Mouse (Mus musculus) embryonic facial prominence, embryonic 15.5 days (tissue): ENCODE results near the gene Zfp385c. TPM values are rescaled to one million over a fixed set of nuclear protein-coding genes. Genes with fewer than 3 reads are reported as not detected.
A peak's percentile ranks its signal among the peaks of the same experiment; 100 is the strongest.

ENCODE experiments used
- ATAC-seq: fragments of 200-750 bp; cut with Nextera tagmentation; 2 replicates; pipeline ENCODE4 v1.8.0; 2017; ENCODE audit warnings: low read depth, moderate TSS enrichment; ENCODE audit not compliant: insufficient number of reproducible peaks, low FRiP score, low TSS enrichment
- H3K27ac ChIP-seq: fragments of 300-500 bp; sonication (generic); replicated peaks from 2 replicates; pipeline ENCODE4 v1.5.1; 2015; ENCODE audit warnings: mild to moderate bottlenecking, inconsistent platforms
- H3K27me3 ChIP-seq: fragments of 300-500 bp; sonication (generic); 2 replicates; pipeline ENCODE4 v1.6.1; 2015; ENCODE audit warnings: inconsistent platforms
- H3K36me3 ChIP-seq: fragments of 300-500 bp; sonication (generic); 2 replicates; pipeline ENCODE4 v1.6.1; 2015; ENCODE audit warnings: mild to moderate bottlenecking, inconsistent platforms
- H3K4me1 ChIP-seq: fragments of 300-500 bp; sonication (generic); 2 replicates; pipeline ENCODE4 v1.6.1; 2015; ENCODE audit warnings: inconsistent platforms
- H3K4me2 ChIP-seq: fragments of 300-500 bp; sonication (generic); replicated peaks from 2 replicates; pipeline ENCODE4 v1.6.1; 2015; ENCODE audit warnings: mild to moderate bottlenecking, inconsistent platforms
- H3K4me3 ChIP-seq: fragments of 300-500 bp; sonication (generic); replicated peaks from 2 replicates; pipeline ENCODE4 v1.5.1; 2015; ENCODE audit warnings: mild to moderate bottlenecking, inconsistent platforms
- H3K9ac ChIP-seq: fragments of 300-500 bp; sonication (generic); 2 replicates; pipeline ENCODE4 v1.6.1; 2015; ENCODE audit warnings: inconsistent platforms
- H3K9me3 ChIP-seq: fragments of 300-500 bp; sonication (generic); replicated peaks from 2 replicates; pipeline ENCODE4 v1.6.1; 2016; ENCODE audit warnings: inconsistent platforms
- whole genome bisulfite sequencing: fragments of 180-500 bp; shearing (Covaris S2); methylation state at CpG from one replicate; pipeline ENCODE4 v1.1.7; 2015; 5-methylcytosine and 5-hydroxymethylcytosine counted together
- polyA plus RNA-seq: library from polyadenylated mRNA; unstranded; fragments of >200 nt; fragmentation: Nextera tagmentation; extraction: Ambion mirVana; gene quantifications from 2 replicates; pipeline ENCODE4 v1.2.1, GENCODE M21; 2015

The Zfp385c gene
- polyA plus RNA-seq = 2.0 and 3.1 TPM in 2 replicates

DNA sequence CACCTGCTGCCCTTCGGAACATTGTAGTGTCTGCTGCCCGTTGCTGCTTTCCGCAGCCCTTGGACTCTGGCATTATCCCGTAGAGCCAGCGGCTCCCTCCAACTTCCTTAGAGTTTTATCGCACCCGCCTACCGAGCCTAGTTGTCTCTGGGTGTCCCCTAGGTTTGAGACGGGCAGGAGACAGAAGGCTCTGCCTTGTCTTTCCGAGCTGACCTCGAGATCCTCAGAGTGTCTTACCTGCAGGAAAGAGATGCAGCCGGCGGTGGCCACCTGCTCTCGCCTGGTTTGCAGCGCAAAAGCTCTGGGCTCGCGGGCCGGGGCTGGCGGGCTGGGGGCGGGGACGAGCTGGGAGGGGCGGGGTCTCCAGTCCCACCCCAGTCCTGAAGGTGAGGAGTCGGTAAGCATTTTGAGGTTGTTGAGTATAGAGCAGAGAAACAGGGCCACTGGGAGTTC lies at the start of gene Zfp385c:
Gene Zfp385c (minus strand): TSS at position 292 of the 453 bp plus-strand sequence.
- WGBS = 2% methylated on average over 23 of the region's 23 CpGs

DNA sequence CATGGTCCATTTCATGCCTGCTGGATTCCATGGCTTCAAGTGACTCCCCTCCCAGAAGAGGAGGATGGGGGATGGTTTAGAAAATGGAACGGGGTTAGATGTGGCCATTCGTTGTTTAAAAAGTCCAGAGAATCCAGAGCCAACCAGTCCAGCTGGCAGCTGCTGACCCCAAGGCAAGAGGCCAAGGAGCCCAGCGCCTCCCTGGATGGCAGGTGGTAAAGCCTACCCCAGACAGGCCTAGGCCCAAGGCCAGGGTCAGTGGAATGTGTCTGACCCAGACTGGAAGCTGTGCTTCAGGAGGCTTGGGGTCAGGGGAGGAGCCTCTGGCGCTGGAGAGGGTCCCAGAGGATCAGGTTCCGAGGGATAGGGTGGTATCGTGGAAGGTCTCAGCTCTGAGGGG lies 49.1 kb upstream of the Zfp385c start:
- Histone ChIP-seq H3K27me3 (no peaks in the 10 kb centered on the region), H3K4me3 (no peak overlapping the region), H3K9me3 (no peaks in the 10 kb centered on the region), H3K4me1 (peaks cover 10% of the 10 kb centered on the region), H3K36me3 (no peaks in the 10 kb centered on the region), H3K27ac (no peak overlapping the region), H3K4me2 (no peak overlapping the region), H3K9ac (no peak overlapping the region)
- 57% methylated on average over 6 of the region's 6 CpGs for WGBS
- no peak for ATAC-seq

More for the DNA sequence above, at the start of gene Zfp385c:
- no peak for ATAC-seq
- H3K4me3 ChIP-seq = peak within 1 kb of the TSS; percentile 37
- H3K36me3 ChIP-seq = no peaks in the 10 kb centered on the region
- 0 out of 2 replicates have a peak within 1 kb of the TSS, but pooled peaks have one; percentile 12 for H3K9ac ChIP-seq
- peaks cover 15% of the 10 kb centered on the region for H3K4me1 ChIP-seq
- H3K4me2 ChIP-seq = peak within 1 kb of the TSS; percentile 59
- H3K27ac ChIP-seq = no peak within 1 kb of the TSS
- peaks cover 11% of the 10 kb centered on the region for H3K27me3 ChIP-seq
- H3K9me3 ChIP-seq = no peaks in the 10 kb centered on the region

DNA sequence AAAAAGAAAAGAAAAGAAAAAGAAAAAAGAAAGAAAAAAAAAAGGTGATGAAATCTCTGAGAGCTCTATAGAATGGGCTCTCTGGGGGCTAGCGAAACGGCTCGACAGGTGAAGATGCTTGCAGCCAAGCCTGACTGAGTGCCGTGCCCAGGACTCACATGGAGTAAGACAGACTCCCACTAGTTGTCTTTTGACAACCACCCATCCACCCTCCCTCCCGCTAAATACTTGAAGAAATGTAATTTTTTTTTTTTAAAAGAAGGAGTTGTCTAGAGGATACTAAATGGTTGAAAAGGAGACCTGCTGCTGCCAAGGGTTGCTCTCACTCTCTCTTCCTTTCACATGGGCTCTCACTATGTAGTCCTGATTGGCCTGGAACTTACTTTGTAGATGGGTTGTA lies 46.5 kb upstream of the Zfp385c start:
- H3K4me1 ChIP-seq = peaks cover 21% of the 10 kb centered on the region
- H3K27me3 ChIP-seq = no peaks in the 10 kb centered on the region
- H3K36me3 ChIP-seq = no peaks in the 10 kb centered on the region
- 0 out of 2 replicates have a peak overlapping the region, but pooled peaks have one; percentile 75 for H3K27ac ChIP-seq
- no peak for ATAC-seq
- H3K4me2 ChIP-seq = peak overlapping the region; percentile 75
- WGBS = 16% methylated on average over 5 of the region's 5 CpGs
- H3K9me3 ChIP-seq = no peaks in the 10 kb centered on the region
- no peak overlapping the region for H3K9ac ChIP-seq
- H3K4me3 ChIP-seq = peak overlapping the region; percentile 99

DNA sequence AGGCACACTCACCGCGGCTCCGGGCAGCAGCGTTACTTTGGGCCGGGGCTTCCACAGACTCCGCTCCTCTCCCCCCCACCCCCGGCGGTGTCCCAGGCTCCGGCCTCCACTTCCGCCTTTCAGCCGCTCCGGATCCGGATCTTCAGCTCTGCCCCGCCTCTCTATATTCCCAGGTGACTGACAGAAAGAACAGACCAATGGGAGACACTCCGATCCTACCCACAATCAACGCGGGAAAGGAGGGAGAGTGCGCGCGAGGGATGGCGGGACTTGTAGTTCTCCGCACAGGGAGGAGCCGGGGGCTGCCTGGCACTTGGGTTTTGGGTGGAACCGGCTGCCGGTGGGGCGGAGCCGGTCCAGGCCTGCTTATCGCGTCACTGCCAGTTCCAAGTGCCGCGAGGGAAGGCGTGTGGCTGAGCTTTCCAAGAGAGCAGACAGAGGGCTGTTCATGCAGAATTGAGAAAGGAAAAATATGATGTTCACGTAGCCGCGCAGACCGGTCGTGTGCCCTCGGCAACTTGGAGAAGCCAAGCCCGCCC lies 45.9 kb upstream of the Zfp385c start, which contains the start of gene Rab5c:
Gene Rab5c (minus strand): TSS at position 150 of the 539 bp plus-strand sequence.
- peak within 1 kb of the TSS; percentile 99 for H3K4me3 ChIP-seq
- H3K27ac ChIP-seq = peak within 1 kb of the TSS; percentile 75
- ATAC-seq = peak; percentile 99
- H3K9ac ChIP-seq = peak within 1 kb of the TSS; percentile 91
- H3K27me3 ChIP-seq = no peaks in the 10 kb centered on the region
- no peaks in the 10 kb centered on the region for H3K36me3 ChIP-seq
- H3K4me2 ChIP-seq = peak within 1 kb of the TSS; percentile 75
- WGBS = under 1% methylated on average over 39 of the region's 39 CpGs
- H3K9me3 ChIP-seq = no peaks in the 10 kb centered on the region
- H3K4me1 ChIP-seq = peaks cover 21% of the 10 kb centered on the region

DNA sequence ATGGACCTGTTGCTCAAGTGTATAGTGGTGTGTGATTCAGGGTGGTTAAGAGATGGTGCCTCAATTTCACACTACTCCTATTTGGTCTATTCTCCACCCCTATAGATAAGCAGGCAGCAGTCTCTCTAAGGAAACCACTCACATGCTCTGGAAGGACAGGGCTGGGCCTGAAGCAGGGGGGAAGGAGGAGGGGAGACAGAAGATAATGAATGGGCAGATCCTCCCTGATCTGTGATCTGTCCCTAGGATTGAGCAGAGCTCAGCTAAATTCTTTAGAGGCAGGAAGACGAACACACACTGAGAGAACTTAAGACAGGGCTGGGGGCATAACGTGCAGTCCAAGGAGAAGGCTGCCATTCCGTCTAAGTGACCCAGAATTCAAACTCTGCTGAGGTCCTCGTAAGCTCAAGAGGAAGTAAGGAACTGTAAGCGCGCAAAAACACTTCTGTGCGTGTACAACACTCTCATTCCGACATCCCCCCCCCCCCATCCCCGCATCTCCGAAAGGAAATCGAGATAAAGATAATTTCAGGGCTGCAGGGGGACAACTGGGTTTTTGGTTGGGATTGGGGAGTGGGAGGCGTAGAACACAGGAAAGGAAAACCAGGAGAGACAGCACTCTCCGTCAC lies 45.0 kb upstream of the Zfp385c start:
- Histone ChIP-seq H3K27me3 (no peaks in the 10 kb centered on the region), H3K4me2 (peak overlapping the region; percentile 75), H3K4me3 (peak overlapping the region; percentile 99), H3K27ac (0 out of 2 replicates have a peak overlapping the region, but pooled peaks have one; percentile 60), H3K36me3 (peaks cover 5% of the 10 kb centered on the region; the same call in 1 of the 2 replicates), H3K4me1 (peaks cover 25% of the 10 kb centered on the region), H3K9me3 (no peaks in the 10 kb centered on the region), H3K9ac (peak overlapping the region; percentile 91)
- ATAC-seq = no peak
- WGBS = under 1% methylated on average over 13 of the region's 13 CpGs

DNA sequence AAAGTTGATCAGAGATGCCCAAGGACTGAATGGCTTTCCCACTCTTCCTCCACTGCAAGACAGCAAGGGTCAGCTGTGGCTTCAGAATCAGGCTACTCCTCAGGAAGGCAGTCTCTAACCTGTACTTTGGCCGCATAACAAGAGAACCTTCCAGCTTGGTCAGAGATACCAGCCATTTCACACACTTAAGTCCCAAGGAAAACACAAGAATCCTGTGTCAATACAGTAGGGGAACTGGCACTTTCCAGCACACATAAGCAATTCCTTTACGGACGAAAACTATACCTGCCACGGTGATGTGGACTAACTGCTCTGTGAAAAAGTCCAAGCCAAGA lies 44.5 kb upstream of the Zfp385c start:
- no peak overlapping the region; the same call in 1 of the 2 replicates for H3K9ac ChIP-seq
- no peak overlapping the region for H3K27ac ChIP-seq
- H3K4me2 ChIP-seq = peak overlapping the region; percentile 75
- 77% methylated on average over 4 of the region's 4 CpGs for WGBS
- H3K4me1 ChIP-seq = peaks cover 28% of the 10 kb centered on the region
- H3K36me3 ChIP-seq = peaks cover 5% of the 10 kb centered on the region; the same call in 1 of the 2 replicates
- no peak for ATAC-seq
- H3K9me3 ChIP-seq = no peaks in the 10 kb centered on the region
- H3K27me3 ChIP-seq = no peaks in the 10 kb centered on the region
- H3K4me3 ChIP-seq = peak overlapping the region; percentile 99

DNA sequence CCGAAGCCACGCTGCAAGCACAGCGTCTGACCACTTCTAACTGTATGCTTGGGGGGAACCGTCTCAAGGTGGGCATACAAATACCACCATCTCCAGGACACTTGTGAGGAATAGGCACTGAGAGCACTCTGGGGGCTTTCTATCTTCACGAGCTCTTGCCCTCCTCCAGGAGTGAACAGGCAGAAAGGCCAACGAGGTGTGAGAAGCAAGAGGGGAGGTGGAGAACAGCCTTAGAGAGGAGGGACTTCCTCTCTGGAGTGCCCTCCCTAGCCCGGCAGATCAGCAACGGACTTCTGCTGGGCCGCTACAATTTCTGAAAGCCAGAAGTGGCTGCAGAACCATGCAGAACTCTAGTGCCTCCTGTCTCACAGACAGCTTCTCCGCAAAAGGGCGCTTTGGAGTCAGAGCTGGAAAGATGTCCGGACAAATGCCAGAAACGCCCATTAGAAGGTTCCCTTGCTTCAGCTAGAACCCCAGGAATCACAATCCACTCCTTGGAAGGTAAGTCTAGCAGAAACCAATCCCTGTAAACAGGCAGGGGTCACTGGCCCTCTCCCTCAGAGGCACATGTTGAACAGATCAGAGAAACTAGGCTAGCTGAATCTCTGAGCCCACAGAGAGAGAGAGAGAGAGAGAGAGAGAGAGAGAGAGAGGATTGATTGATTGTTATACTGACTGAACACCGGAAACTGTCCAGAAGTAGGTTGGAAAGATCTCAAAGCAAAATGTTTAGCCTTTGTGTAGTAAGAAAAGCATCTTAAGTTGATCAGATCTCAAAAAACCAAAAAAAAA lies 43.9 kb upstream of the Zfp385c start:
- peak overlapping the region; percentile 75; the same call in 1 of the 2 replicates for H3K4me2 ChIP-seq
- H3K36me3 ChIP-seq = peaks cover 5% of the 10 kb centered on the region; the same call in 1 of the 2 replicates
- no peaks in the 10 kb centered on the region for H3K27me3 ChIP-seq
- H3K4me3 ChIP-seq = peak overlapping the region; percentile 99
- no peak overlapping the region for H3K27ac ChIP-seq
- no peak overlapping the region for H3K9ac ChIP-seq
- H3K4me1 ChIP-seq = peaks cover 28% of the 10 kb centered on the region
- no peaks in the 10 kb centered on the region for H3K9me3 ChIP-seq
- no peak for ATAC-seq
- WGBS = 79% methylated on average over 14 of the region's 14 CpGs

DNA sequence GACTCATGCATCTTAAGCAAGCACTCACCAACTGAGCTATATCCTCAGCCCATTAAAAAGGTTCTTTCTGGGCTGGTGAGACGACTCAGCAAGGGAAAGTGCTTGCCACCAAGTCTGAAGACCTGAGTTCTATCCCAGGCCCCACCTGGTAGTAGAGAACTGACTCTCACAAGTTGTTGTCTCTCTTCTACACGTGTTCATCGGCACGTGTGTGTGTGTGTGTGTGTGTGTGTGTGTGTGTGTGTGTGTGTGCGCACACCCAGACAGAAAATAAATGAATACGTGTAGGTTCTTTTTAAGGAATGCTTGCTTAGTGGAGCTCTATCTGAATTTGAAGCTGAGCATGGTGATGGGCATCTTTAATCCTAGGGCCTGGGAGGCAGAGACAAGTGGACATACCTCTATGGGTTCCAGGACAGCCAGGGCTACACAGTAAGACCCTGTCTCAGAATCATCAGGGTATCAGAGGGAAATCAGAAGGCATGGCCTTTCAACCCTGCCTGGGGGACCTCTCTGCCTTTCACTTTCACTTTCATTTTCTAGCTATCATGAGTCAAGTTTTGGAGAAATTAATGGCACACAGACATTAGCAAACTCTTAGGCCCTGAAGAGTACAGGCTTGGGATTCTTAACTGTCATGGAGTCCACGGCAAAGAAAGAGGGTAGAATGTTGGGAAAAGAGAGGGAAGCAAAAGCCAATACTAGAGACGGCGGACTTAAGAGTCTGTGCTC lies 43.0 kb upstream of the Zfp385c start:
- Histone ChIP-seq H3K27me3 (no peaks in the 10 kb centered on the region), H3K27ac (no peak overlapping the region), H3K4me1 (peaks cover 28% of the 10 kb centered on the region), H3K4me3 (no peak overlapping the region), H3K9ac (no peak overlapping the region), H3K4me2 (0 out of 2 replicates have a peak overlapping the region, but pooled peaks have one; percentile 4), H3K9me3 (no peaks in the 10 kb centered on the region), H3K36me3 (peaks cover 5% of the 10 kb centered on the region; the same call in 1 of the 2 replicates)
- WGBS = 89% methylated on average over 9 of the region's 9 CpGs
- no peak for ATAC-seq

DNA sequence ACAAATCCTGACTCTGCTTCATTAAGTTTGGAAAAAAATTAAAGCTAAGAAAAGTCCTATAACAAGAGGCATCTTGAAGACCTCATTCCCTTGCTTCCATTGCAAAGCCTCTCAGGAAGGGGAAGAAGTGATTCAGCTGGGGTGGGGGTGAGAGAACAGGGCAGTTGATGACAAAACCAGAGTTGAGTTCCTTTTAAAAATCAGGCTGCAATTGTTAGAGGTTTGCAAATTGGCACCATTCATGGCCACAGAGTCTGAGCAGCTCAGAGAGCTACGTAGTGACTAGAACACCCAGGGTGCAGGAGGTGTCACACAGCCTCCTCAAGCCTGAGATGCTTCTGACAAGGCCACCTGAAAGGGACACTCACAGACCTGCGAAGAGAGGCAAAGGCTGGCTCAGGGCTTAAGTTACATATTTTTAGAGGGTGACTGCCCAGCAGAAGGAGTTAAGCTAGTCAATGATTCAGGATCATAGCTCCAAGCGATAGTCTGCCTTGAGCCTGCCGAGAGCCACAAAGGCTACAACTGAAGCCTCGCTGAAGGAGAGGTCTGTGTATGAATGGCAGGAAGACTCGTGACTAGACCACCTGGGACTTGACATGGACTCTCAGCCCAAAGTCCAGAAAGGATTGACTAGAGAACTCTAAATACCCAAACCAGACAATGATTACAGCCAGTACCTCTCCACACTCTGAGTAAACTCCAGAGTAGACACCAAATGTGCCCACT lies 38.4 kb upstream of the Zfp385c start:
- no peak for ATAC-seq
- no peak overlapping the region for H3K27ac ChIP-seq
- no peaks in the 10 kb centered on the region for H3K9me3 ChIP-seq
- H3K4me1 ChIP-seq = peaks cover 11% of the 10 kb centered on the region; the same call in 1 of the 2 replicates
- 88% methylated on average over 6 of the region's 6 CpGs for WGBS
- no peak overlapping the region for H3K4me2 ChIP-seq
- H3K4me3 ChIP-seq = no peak overlapping the region
- no peak overlapping the region for H3K9ac ChIP-seq
- peaks cover 21% of the 10 kb centered on the region for H3K36me3 ChIP-seq
- H3K27me3 ChIP-seq = no peaks in the 10 kb centered on the region

DNA sequence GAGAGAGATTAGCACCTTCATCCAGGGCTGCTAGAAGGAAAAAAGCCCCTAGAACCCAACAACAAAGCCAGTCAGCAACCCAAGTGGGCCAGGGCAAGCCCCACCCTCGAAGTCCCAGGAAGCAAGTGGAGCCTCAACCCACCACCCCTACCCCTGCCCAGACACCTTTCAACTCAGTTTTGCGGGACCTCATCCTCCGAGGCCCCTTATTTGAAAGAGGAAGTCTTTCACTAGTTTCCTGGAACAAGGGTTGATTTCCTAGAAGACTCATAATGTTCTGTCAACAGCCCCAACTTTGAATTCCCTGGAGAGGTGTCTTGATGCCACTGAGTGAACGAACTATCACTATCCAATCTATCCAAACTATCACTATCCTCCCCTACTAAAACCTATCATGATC lies 37.7 kb upstream of the Zfp385c start:
- ATAC-seq = no peak
- WGBS = 80% methylated on average over 4 of the region's 4 CpGs
- no peak overlapping the region for H3K27ac ChIP-seq

More for the DNA sequence above, 37.7 kb upstream of the Zfp385c start:
- Histone ChIP-seq H3K4me3 (no peak overlapping the region), H3K27me3 (no peaks in the 10 kb centered on the region), H3K9ac (no peak overlapping the region), H3K36me3 (peaks cover 21% of the 10 kb centered on the region), H3K4me1 (peaks cover 12% of the 10 kb centered on the region), H3K9me3 (no peaks in the 10 kb centered on the region), H3K4me2 (no peak overlapping the region)
